Mouse (Mus musculus) limb, embryonic 14.5 days (tissue): ENCODE measurements around the gene Anp32a. TPM values are rescaled to one million over a fixed set of nuclear protein-coding genes. Genes with fewer than 3 reads are reported as not detected.

ENCODE experiments used
- ATAC-seq: fragments of 200-750 bp; cut with Nextera tagmentation; 2 replicates; pipeline ENCODE4 v1.8.0; 2017; ENCODE audit warnings: low read depth, moderate number of reproducible peaks, moderate TSS enrichment; ENCODE audit not compliant: low FRiP score
- DNase-seq: peaks from one replicate; pipeline ENCODE4 v3.0.0-alpha.2; 2015; ENCODE audit warnings: low spot score
- H3K27ac ChIP-seq: fragments of 300-500 bp; sonication (generic); replicated peaks from 2 replicates; pipeline ENCODE4 v1.5.1; 2014; ENCODE audit warnings: low read depth, mild to moderate bottlenecking, low read length, moderate library complexity, mixed read lengths
- H3K27me3 ChIP-seq: fragments of 300-500 bp; sonication (generic); 2 replicates; pipeline ENCODE4 v1.6.1; 2014; ENCODE audit warnings: low read length, mixed read lengths; ENCODE audit not compliant: control insufficient read depth, insufficient read depth
- H3K36me3 ChIP-seq: fragments of 300-500 bp; sonication (generic); 2 replicates; pipeline ENCODE4 v1.6.1; 2014; ENCODE audit warnings: mild to moderate bottlenecking, low read length, moderate library complexity, mixed read lengths; ENCODE audit not compliant: control insufficient read depth, insufficient read depth
- H3K4me1 ChIP-seq: fragments of 300-500 bp; sonication (generic); 2 replicates; pipeline ENCODE4 v1.6.1; 2014; ENCODE audit warnings: antibody characterized with exemption, low read length, mixed read lengths; ENCODE audit not compliant: control insufficient read depth, insufficient read depth
- H3K4me2 ChIP-seq: fragments of 300-500 bp; sonication (generic); replicated peaks from 2 replicates; pipeline ENCODE4 v1.6.1; 2014; ENCODE audit warnings: low read depth, mild to moderate bottlenecking, low read length, moderate library complexity; ENCODE audit not compliant: severe bottlenecking
- H3K4me3 ChIP-seq: fragments of 300-500 bp; sonication (generic); replicated peaks from 2 replicates; pipeline ENCODE4 v1.5.1; 2014; ENCODE audit warnings: low read length
- H3K9ac ChIP-seq: fragments of 300-500 bp; sonication (generic); 2 replicates; pipeline ENCODE4 v1.6.1; 2014; ENCODE audit warnings: mild to moderate bottlenecking, low read depth, low read length, moderate library complexity; ENCODE audit not compliant: severe bottlenecking
- H3K9me3 ChIP-seq: fragments of 300-500 bp; sonication (generic); 2 replicates; pipeline ENCODE4 v1.6.1; 2016; ENCODE audit warnings: low read length; ENCODE audit not compliant: control insufficient read depth
- POLR2A ChIP-seq: fragments of 200-500 bp; IDR thresholded peaks from 2 replicates; pipeline ENCODE4 v1.8.0; 2012; ENCODE audit warnings: inconsistent platforms, mild to moderate bottlenecking, moderate library complexity, borderline replicate concordance; ENCODE audit not compliant: insufficient read depth, insufficient read length; ENCODE audit errors: extremely low read depth
- WGBS: fragments of 180-500 bp; shearing (Covaris S2); extraction: QIAGEN DNeasy Blood & Tissue Kit; methylation state at CpG from one replicate; pipeline ENCODE4 v1.1.7; 2014; 5-methylcytosine and 5-hydroxymethylcytosine counted together
- polyA plus RNA-seq, 2 experiments: library from polyadenylated mRNA; depleted of rRNA in 1 of 2; stranded (reverse) in 1 of 2; unstranded in 1 of 2; fragments of >200 nt; fragmentation: Nextera tagmentation in 1 of 2; extraction: Ambion mirVana in 1 of 2; gene quantifications; 2 replicates each; pipeline versions ENCODE4 v1.2.1 to v1.2.3; 2012 to 2014

Anp32a gene
- polyA plus RNA-seq, 2 experiments: 104 to 468 TPM

DNA sequence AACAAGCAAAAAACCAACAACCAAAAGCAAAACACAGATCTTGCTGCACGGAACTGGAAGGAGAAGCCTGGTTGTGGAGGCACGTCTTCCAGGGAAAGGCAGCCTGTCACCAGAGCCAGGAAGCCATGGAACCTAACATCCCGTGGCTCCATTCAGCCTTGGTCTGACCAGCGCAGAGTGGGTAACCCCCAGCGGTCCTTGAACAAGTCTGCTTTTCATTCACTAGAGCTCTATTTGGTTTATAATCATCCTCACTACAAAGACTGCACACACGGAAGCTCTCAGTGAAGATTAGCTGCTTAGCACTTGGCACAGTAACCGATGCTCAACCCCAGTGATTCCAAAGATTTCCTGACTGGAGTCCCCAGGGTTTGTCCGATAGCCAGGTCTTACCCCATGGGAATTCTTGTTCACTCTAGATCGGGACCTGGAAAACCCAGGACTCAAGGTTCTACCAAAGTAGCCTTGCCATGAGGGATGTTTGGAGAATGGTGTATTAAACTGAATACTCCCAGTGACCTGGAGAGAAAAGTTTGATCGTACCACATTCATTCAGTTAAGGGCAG, 41.5 kb downstream of the Anp32a start:
- H3K4me1 ChIP-seq: no peaks in the 10 kb centered on the region; the same call in 1 of the 2 replicates
- ATAC-seq (no peak), DNase-seq (no peak)
- H3K9me3 ChIP-seq: no peaks in the 10 kb centered on the region
- H3K27ac ChIP-seq: no peak overlapping the region
- TF ChIP-seq POLR2A: no peak
- no peak overlapping the region for H3K4me2 ChIP-seq
- 80% methylated on average over 10 of the region's 10 CpGs for WGBS
- no peak overlapping the region for H3K4me3 ChIP-seq
- no peak overlapping the region for H3K9ac ChIP-seq
- H3K36me3 ChIP-seq: peaks cover 21% of the 10 kb centered on the region
- no peaks in the 10 kb centered on the region for H3K27me3 ChIP-seq

DNA sequence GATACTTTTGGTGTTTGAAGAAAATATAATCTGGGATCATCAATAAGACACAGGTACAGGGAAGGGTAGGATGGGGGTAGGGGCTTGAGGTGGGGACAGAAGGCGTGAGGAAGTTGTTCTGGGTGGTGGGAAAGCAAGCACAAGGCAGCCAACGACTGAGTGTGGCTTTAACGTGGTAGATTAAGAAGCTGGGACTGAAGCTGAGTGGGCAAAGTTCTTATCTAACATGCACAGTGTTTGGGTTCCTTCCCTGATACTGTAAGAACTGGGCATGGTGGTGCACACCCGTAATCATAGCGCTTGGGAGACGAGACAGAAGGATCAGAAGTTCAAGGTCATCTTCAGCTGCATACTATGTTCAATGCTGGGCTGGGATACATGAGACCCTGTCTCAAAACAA, 44.0 kb downstream of the Anp32a start:
- Histone ChIP-seq H3K36me3 (peaks cover 4% of the 10 kb centered on the region), H3K9me3 (no peaks in the 10 kb centered on the region), H3K27ac (no peak overlapping the region), H3K9ac (no peak overlapping the region), H3K27me3 (no peaks in the 10 kb centered on the region), H3K4me1 (no peaks in the 10 kb centered on the region; the same call in 1 of the 2 replicates), H3K4me3 (no peak overlapping the region), H3K4me2 (no peak overlapping the region)
- ATAC-seq (no peak), DNase-seq (no peak)
- WGBS: 89% methylated on average over 6 of the region's 6 CpGs
- no peak for TF ChIP-seq POLR2A

DNA sequence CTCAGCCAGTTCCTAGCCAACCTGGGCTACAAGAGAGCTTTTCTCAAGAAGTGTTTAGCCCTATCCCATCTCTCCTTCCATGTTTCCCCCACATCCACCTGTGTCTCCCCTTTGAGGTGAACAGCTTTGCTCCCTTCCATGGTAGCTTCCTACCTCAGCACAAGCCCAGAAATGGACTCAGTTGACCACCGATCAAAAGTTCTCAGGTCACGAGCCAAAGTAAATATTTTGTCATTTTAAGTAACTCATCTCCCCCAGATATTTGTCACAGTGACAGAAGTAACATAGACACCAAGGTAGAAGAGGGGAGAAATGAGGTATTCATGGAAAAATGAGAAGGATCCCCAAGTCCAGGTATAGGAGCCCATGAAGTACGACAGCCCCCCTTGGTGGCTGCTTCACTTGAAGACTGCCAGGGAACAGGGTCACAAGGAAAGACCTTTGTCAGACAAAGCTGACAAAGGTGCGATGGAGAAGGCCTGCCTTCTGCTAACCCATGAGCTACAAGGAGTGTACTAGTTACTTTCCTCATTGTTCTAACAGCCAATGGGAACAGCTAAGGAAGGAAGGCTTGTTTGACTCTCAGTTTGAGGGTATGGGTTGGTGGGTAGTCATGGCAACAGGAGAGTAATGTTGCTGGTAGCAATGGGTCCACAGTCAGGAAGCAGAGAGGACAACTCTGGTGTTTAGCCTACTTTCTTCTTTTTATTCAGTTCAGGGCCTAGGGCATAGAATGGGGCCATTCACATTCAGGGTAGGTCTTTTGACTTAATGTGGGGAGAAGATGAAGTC, 44.8 kb downstream of the Anp32a start:
- no peak for DNase-seq

DNA sequence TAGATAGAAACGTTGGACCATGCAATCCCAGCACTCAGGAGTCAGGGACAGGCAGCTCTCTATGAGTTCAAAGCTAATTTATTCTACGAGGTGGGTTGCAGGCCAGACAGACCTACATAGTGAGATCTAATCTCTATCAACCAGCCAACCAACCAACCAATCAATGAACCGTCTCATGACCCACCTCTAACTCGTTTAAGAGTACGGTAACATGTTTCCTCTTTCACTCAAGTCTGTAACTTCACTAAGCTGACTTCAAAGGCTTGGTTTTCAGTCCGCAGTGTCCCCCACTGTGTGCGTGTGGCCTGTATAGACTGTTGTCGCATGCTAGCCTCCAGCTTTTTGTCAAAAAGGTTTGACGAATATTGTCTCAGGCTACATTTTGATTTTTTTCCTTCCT, 48.6 kb downstream of the Anp32a start:
- 48% methylated on average over 9 of the region's 9 CpGs for WGBS
- TF ChIP-seq POLR2A: no peak
- no peak overlapping the region for H3K27ac ChIP-seq
- no peaks in the 10 kb centered on the region for H3K36me3 ChIP-seq
- ATAC-seq (no peak), DNase-seq (no peak)
- H3K4me2 ChIP-seq: no peak overlapping the region
- H3K9ac ChIP-seq: no peak overlapping the region
- H3K4me1 ChIP-seq: no peaks in the 10 kb centered on the region
- H3K4me3 ChIP-seq: no peak overlapping the region
- H3K9me3 ChIP-seq: no peaks in the 10 kb centered on the region
- no peaks in the 10 kb centered on the region for H3K27me3 ChIP-seq

More for the DNA sequence above, 44.8 kb downstream of the Anp32a start:
- TF ChIP-seq POLR2A: no peak
- no peak overlapping the region for H3K4me2 ChIP-seq
- H3K27ac ChIP-seq: no peak overlapping the region
- ATAC-seq: no peak
- H3K4me1 ChIP-seq: no peaks in the 10 kb centered on the region; the same call in 1 of the 2 replicates
- H3K27me3 ChIP-seq: no peaks in the 10 kb centered on the region
- no peaks in the 10 kb centered on the region for H3K36me3 ChIP-seq
- no peak overlapping the region for H3K4me3 ChIP-seq
- H3K9ac ChIP-seq: no peak overlapping the region
- no peaks in the 10 kb centered on the region for H3K9me3 ChIP-seq
- WGBS: 86% methylated on average over 4 of the region's 4 CpGs

DNA sequence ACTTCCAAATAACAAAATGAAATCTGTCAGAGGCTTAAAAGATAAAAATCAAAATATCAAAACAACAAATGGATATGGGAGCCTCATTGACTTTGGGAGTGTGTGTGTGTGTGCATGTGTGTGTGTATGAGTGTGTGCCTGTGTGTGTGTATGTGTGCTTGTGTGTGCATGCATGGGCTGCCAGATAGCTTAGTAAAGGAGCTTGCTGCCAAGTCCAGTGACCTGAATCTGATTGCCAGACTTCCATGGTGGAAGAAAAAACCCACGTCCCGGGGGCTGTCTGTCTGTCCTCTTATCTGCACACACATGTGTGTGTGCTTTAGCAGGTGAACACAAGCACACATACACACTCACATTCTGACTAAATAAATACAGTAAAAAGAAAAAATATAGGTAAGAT, 52.4 kb downstream of the Anp32a start:
- no peak for TF ChIP-seq POLR2A
- 88% methylated on average over 2 of the region's 2 CpGs for WGBS
- H3K4me2 ChIP-seq: no peak overlapping the region

More for the DNA sequence above, 52.4 kb downstream of the Anp32a start:
- no peaks in the 10 kb centered on the region for H3K4me1 ChIP-seq
- H3K36me3 ChIP-seq: no peaks in the 10 kb centered on the region
- H3K4me3 ChIP-seq: no peak overlapping the region
- H3K9ac ChIP-seq: no peak overlapping the region
- H3K9me3 ChIP-seq: no peaks in the 10 kb centered on the region
- ATAC-seq: no peak
- no peak overlapping the region for H3K27ac ChIP-seq
- DNase-seq: no peak
- H3K27me3 ChIP-seq: no peaks in the 10 kb centered on the region
